Mouse (Mus musculus) forebrain, postnatal 0 days (tissue): Measurements from ENCODE around the gene Tubgcp5. TPM values are rescaled to one million over a fixed set of nuclear protein-coding genes. Genes with fewer than 3 reads are reported as not detected.

Experiments
- ATAC-seq: fragments of 200-750 bp; cut with Nextera tagmentation; 2 replicates; pipeline ENCODE4 v1.8.0; 2017; ENCODE audit warnings: mild to moderate bottlenecking, moderate library complexity
- DNase-seq: peaks from one replicate; pipeline ENCODE4 v3.0.0-alpha.2; 2015
- H3K27ac ChIP-seq: fragments of 300-500 bp; sonication (generic); 2 replicates; pipeline ENCODE4 v1.5.1; 2014; ENCODE audit warnings: low read depth, mild to moderate bottlenecking, antibody characterized with exemption, low read length, moderate library complexity, mixed read lengths
- H3K27me3 ChIP-seq: fragments of 300-500 bp; sonication (generic); 2 replicates; pipeline ENCODE4 v1.6.1; 2014; ENCODE audit warnings: mild to moderate bottlenecking, low read length, mixed read lengths; ENCODE audit not compliant: insufficient read depth
- H3K36me3 ChIP-seq: fragments of 300-500 bp; sonication (generic); 2 replicates; pipeline ENCODE4 v1.6.1; 2014; ENCODE audit warnings: mild to moderate bottlenecking, moderate library complexity; ENCODE audit not compliant: insufficient read depth
- H3K4me1 ChIP-seq: fragments of 300-500 bp; sonication (generic); 2 replicates; pipeline ENCODE4 v1.6.1; 2014; ENCODE audit warnings: antibody characterized with exemption; ENCODE audit not compliant: insufficient read depth
- H3K4me2 ChIP-seq: fragments of 300-500 bp; sonication (generic); 2 replicates; pipeline ENCODE4 v1.6.1; 2014; ENCODE audit warnings: low read depth, mild to moderate bottlenecking, moderate library complexity
- H3K4me3 ChIP-seq: fragments of 300-500 bp; sonication (generic); 2 replicates; pipeline ENCODE4 v1.5.1; 2014; ENCODE audit warnings: low read depth, low read length, mixed read lengths
- H3K9ac ChIP-seq: fragments of 300-500 bp; sonication (generic); 2 replicates; pipeline ENCODE4 v1.6.1; 2014; ENCODE audit warnings: mild to moderate bottlenecking
- H3K9me3 ChIP-seq: fragments of 300-500 bp; sonication (generic); 2 replicates; pipeline ENCODE4 v1.6.1; 2016; ENCODE audit warnings: low read length
- CTCF ChIP-seq: sonication (generic); IDR thresholded peaks from 2 replicates; pipeline ENCODE4 v1.5.1; 2016; ENCODE audit warnings: antibody characterized with exemption, control low read depth, low read depth
- WGBS: fragments of 180-500 bp; shearing (Covaris S2); extraction: QIAGEN DNeasy Blood & Tissue Kit; methylation state at CpG from one replicate; pipeline ENCODE4 v1.1.7; 2014; 5-methylcytosine and 5-hydroxymethylcytosine counted together
- polyA plus RNA-seq: library from polyadenylated mRNA; unstranded; fragments of >200 nt; fragmentation: Nextera tagmentation; extraction: Ambion mirVana; gene quantifications from 2 replicates; pipeline ENCODE4 v1.2.1, GENCODE M21; 2015
- total RNA-seq: library from RNA; depleted of rRNA; stranded (reverse); fragments of >200 nt; gene quantifications from 2 replicates; pipeline ENCODE4 v1.2.3, GENCODE M21; 2014

Tubgcp5 gene
- total and polyA plus RNA-seq, 2 experiments from 2014 or later = 21.1 to 27.4 TPM

- WGBS = 7% methylated on average over 14 of the region's 14 CpGs
- Histone ChIP-seq H3K4me1 (no peaks in the 10 kb centered on the region), H3K27ac (peak overlapping the region; percentile 60), H3K4me3 (no peak overlapping the region), H3K9ac (peak overlapping the region; percentile 25; the same call in 1 of the 2 replicates), H3K27me3 (no peaks in the 10 kb centered on the region), H3K4me2 (peak overlapping the region; percentile 35), H3K9me3 (no peaks in the 10 kb centered on the region), H3K36me3 (no peaks in the 10 kb centered on the region)
- ATAC-seq = peak; percentile 90
- DNase-seq = no peak
- TF ChIP-seq CTCF = no peak
Measured at GRCm38 (mm10) chr7:55849948-55850571, 56.1 kb downstream of the Tubgcp5 start.

GRCm38 (mm10) chr7:55852787-55853186 is 58.8 kb downstream of the Tubgcp5 start:
- DNase-seq = no peak
- Histone ChIP-seq H3K4me1 (no peaks in the 10 kb centered on the region), H3K9me3 (no peaks in the 10 kb centered on the region), H3K9ac (no peak overlapping the region), H3K4me2 (no peak overlapping the region), H3K27me3 (no peaks in the 10 kb centered on the region), H3K36me3 (no peaks in the 10 kb centered on the region), H3K27ac (no peak overlapping the region), H3K4me3 (no peak overlapping the region)
- ATAC-seq = no peak
- 80% methylated on average over 3 of the region's 3 CpGs for WGBS
- no peak for TF ChIP-seq CTCF

GRCm38 (mm10) chr7:55855597-55855996 is 61.6 kb downstream of the Tubgcp5 start:
- Histone ChIP-seq H3K4me2 (no peak overlapping the region), H3K36me3 (no peaks in the 10 kb centered on the region), H3K4me3 (no peak overlapping the region), H3K9ac (no peak overlapping the region), H3K9me3 (no peaks in the 10 kb centered on the region), H3K4me1 (no peaks in the 10 kb centered on the region; the same call in 1 of the 2 replicates), H3K27me3 (no peaks in the 10 kb centered on the region), H3K27ac (no peak overlapping the region)
- no peak for TF ChIP-seq CTCF
- ATAC-seq = no peak
- DNase-seq = no peak
- 84% methylated on average over 3 of the region's 3 CpGs for WGBS

GRCm38 (mm10) chr7:55856741-55857140 is 62.8 kb downstream of the Tubgcp5 start:
- Histone ChIP-seq H3K36me3 (no peaks in the 10 kb centered on the region), H3K9me3 (no peaks in the 10 kb centered on the region), H3K9ac (no peak overlapping the region), H3K4me3 (no peak overlapping the region), H3K27me3 (no peaks in the 10 kb centered on the region), H3K4me1 (no peaks in the 10 kb centered on the region; the same call in 1 of the 2 replicates), H3K27ac (no peak overlapping the region), H3K4me2 (no peak overlapping the region)
- ATAC-seq = no peak
- TF ChIP-seq CTCF = no peak
- no peak for DNase-seq
- WGBS = 98% methylated on average over 4 of the region's 4 CpGs

GRCm38 (mm10) chr7:55857729-55858128 is 63.8 kb downstream of the Tubgcp5 start:
- no peak overlapping the region for H3K4me3 ChIP-seq
- H3K36me3 ChIP-seq = no peaks in the 10 kb centered on the region
- H3K27ac ChIP-seq = no peak overlapping the region
- DNase-seq = no peak
- WGBS = 56% methylated on average over 2 of the region's 2 CpGs
- no peaks in the 10 kb centered on the region for H3K9me3 ChIP-seq
- H3K27me3 ChIP-seq = no peaks in the 10 kb centered on the region
- H3K4me1 ChIP-seq = no peaks in the 10 kb centered on the region; the same call in 1 of the 2 replicates
- no peak overlapping the region for H3K4me2 ChIP-seq
- H3K9ac ChIP-seq = no peak overlapping the region
- no peak for ATAC-seq
- TF ChIP-seq CTCF = no peak

- Histone ChIP-seq H3K9ac (no peak overlapping the region), H3K27ac (no peak overlapping the region; the same call in 1 of the 2 replicates), H3K36me3 (no peaks in the 10 kb centered on the region), H3K4me3 (no peak overlapping the region), H3K4me1 (no peaks in the 10 kb centered on the region; the same call in 1 of the 2 replicates), H3K9me3 (no peaks in the 10 kb centered on the region), H3K27me3 (no peaks in the 10 kb centered on the region), H3K4me2 (no peak overlapping the region)
- ATAC-seq (no peak), DNase-seq (no peak)
- no peak for TF ChIP-seq CTCF
- WGBS = 66% methylated on average over 3 of the region's 3 CpGs
Measured at GRCm38 (mm10) chr7:55858836-55859517, 65.0 kb downstream of the Tubgcp5 start.

- Histone ChIP-seq H3K9me3 (no peaks in the 10 kb centered on the region), H3K27ac (no peak overlapping the region), H3K36me3 (no peaks in the 10 kb centered on the region), H3K4me1 (no peaks in the 10 kb centered on the region; the same call in 1 of the 2 replicates), H3K27me3 (no peaks in the 10 kb centered on the region), H3K4me3 (no peak overlapping the region), H3K9ac (no peak overlapping the region), H3K4me2 (no peak overlapping the region)
- 82% methylated on average over 2 of the region's 2 CpGs for WGBS
- no peak for TF ChIP-seq CTCF
- DNase-seq (no peak), ATAC-seq (no peak)
Measured at GRCm38 (mm10) chr7:55859518-55859872, 65.5 kb downstream of the Tubgcp5 start.
